Comparison of ENCODE assay signal across 26 mouse cellular contexts in the genomic region with DNA sequence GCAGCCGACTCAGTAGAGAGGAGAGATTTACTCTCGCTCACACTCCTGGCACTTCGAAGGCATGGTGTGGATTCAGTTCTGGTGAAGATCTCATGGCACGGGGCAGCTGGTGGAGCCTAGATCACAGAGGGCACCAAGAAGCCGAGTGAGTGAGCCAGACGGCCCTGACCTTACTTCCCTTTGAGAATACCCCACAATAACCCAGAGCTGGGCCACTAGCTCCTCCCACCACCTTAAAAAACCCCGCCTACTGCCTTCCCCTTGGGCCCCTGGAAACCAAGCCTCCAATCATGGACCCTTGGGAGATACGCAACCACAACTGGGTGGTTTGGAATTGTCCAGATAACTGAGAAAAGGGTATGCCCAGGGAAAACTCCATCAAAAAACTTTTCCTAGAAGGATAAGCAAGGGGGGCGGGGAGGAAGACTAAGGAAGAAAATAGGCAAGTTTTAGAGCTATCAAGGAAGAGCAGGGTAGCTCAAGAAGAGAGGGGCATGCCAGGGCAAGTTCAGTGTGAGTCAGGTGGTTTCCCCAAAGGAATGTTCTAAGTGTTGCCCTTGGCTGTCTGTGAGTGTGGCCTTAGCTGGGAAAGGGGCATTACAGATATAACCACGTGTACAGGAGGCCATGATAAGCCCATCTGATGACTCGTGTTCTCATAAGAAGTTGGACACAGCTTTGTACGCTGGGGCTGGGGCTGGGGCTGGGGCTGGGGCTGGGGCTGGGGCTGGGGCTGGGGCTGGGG. TPM values are rescaled to one million over a fixed set of nuclear protein-coding genes. Genes with fewer than 3 reads are reported as not detected.
DNase-seq lines count a peak whose midpoint lies in the region; ATAC-seq and TF ChIP-seq lines count a peak whose summit lies in the region.
"Had no signal": no experiment of that assay in that cellular context is flagged by ENCODE, and none has a peak within 500 bp of the region (broad histone marks: within the 10 kb centered on the region; RNA-seq: fewer than 3 reads in every experiment).

No protein-coding gene starts in this region.

- peaks cover 12% of the 10 kb centered on the region for H3K4me1 ChIP-seq in heart, embryonic 11.5 days (ENCODE audit: control insufficient read depth, insufficient read depth, low read length)
- H3K4me1 ChIP-seq in G1E (ENCODE audit: insufficient read depth, low read depth, low read length): peaks cover 9% of the 10 kb centered on the region

- no peaks in the 10 kb centered on the region for H3K27me3 ChIP-seq in heart, embryonic 11.5 days (ENCODE audit: control insufficient read depth, insufficient read depth, low read length)
- H3K27me3 ChIP-seq in G1E (ENCODE audit: insufficient read depth, low read length): peaks cover 30% of the 10 kb centered on the region
- H3K27me3 ChIP-seq: embryonic facial prominence, embryonic 15.5 days; forebrain, embryonic 12.5 days; stomach, embryonic 15.5 days had no signal

- no peak for TF ChIP-seq CTCF in G1E (IDR thresholded peaks at IDR 0.05; ENCODE audit: low read depth, low read length)

- no peak for ATAC-seq in heart, embryonic 11.5 days (replicated peaks; ENCODE audit: insufficient number of reproducible peaks, low FRiP score, low TSS enrichment)
- no peak for ATAC-seq in G1E (ENCODE audit: extremely low read depth, insufficient number of reproducible peaks, low FRiP score, poor library complexity, severe bottlenecking)
- peak; percentile 45 for ATAC-seq in common myeloid progenitor, adult 5-6 weeks (replicated peaks; ENCODE audit: low read depth, poor library complexity, severe bottlenecking)
- ATAC-seq: hindbrain, embryonic 16.5 days had no signal

- intact Hi-C loops in heart, postnatal 14 days (cut with DNase I): no loop called here

- no peak overlapping the region for H3K4me2 ChIP-seq in heart, embryonic 11.5 days
- H3K4me2 ChIP-seq: embryonic facial prominence, embryonic 15.5 days; forebrain, embryonic 12.5 days; stomach, embryonic 15.5 days had no signal

- DNase-seq in heart, postnatal 14 days: no peak
- DNase-seq in 3T3-L1 (ENCODE audit: low read depth, low spot score) (peak; percentile 87), G1E (ENCODE audit: low spot score) (peak; percentile 14)
- no peak for DNase-seq in layer of hippocampus, postnatal 36 days
- no peak for DNase-seq in urinary bladder, postnatal 14 days (ENCODE audit: low spot score)
- DNase-seq in right cerebral cortex, adult 18-20 months: no peak
- DNase-seq: adrenal gland, postnatal 36 days; cerebellum, adult 9-11 months; embryo, embryonic 11 days; gastrocnemius, postnatal 25 days; kidney, adult 8-10 months; kidney, postnatal 4 days; lung, adult 2 months; lung, postnatal 36 days; spleen, adult 18-20 months; thymus, adult 2 months had no signal

- H3K36me3 ChIP-seq in heart, embryonic 11.5 days (ENCODE audit: control insufficient read depth, insufficient read depth, low read length): no peaks in the 10 kb centered on the region
- no peaks in the 10 kb centered on the region for H3K36me3 ChIP-seq in G1E (replicated peaks)
- H3K36me3 ChIP-seq: embryonic facial prominence, embryonic 15.5 days; forebrain, embryonic 12.5 days; stomach, embryonic 15.5 days had no signal

- H3K9me3 ChIP-seq in heart, embryonic 11.5 days (replicated peaks; ENCODE audit: control insufficient read depth, low read length): no peaks in the 10 kb centered on the region
- no peaks in the 10 kb centered on the region for H3K9me3 ChIP-seq in G1E (replicated peaks)
- H3K9me3 ChIP-seq: embryonic facial prominence, embryonic 15.5 days; forebrain, embryonic 12.5 days; stomach, embryonic 15.5 days had no signal

- H3K9ac ChIP-seq in heart, embryonic 11.5 days (ENCODE audit: low read depth, low read length): no peak overlapping the region
- H3K9ac ChIP-seq: embryonic facial prominence, embryonic 15.5 days; forebrain, embryonic 12.5 days; stomach, embryonic 15.5 days had no signal

- WGBS in heart, embryonic 11.5 days (ENCODE audit: insufficient replicate concordance): 62% methylated on average over 12 of the region's 12 CpGs

- H3K4me3 ChIP-seq in heart, embryonic 11.5 days (ENCODE audit: low read depth, low read length): no peak overlapping the region
- H3K4me3 ChIP-seq in G1E (ENCODE audit: low read depth, low read length): no peak overlapping the region
- H3K4me3 ChIP-seq: embryonic facial prominence, embryonic 15.5 days; forebrain, embryonic 12.5 days; stomach, embryonic 15.5 days had no signal

- H3K27ac ChIP-seq in heart, embryonic 11.5 days (ENCODE audit: low read depth, low read length): 0 out of 2 replicates have a peak overlapping the region, but pooled peaks have one; percentile 2
- H3K27ac ChIP-seq: embryonic facial prominence, embryonic 15.5 days; forebrain, embryonic 12.5 days; stomach, embryonic 15.5 days had no signal

RNA-seq across cellular contexts. Expression of a gene that starts 36.2 kb away (rescaled TPM):
- 121 and 136 TPM in 2 replicates for polyA plus RNA-seq in heart, embryonic 11.5 days (2014; fragmentation: Nextera tagmentation; extraction: Ambion mirVana)
- total RNA-seq in heart, postnatal 14 days (2021): 10 to 100 TPM; 48.8 to 55.5 TPM
- total RNA-seq in G1E (2014; fragmentation: Nextera tagmentation) (10.1 and 11.4 TPM in 2 replicates), G1E (2017) (20.7 and 23.2 TPM in 2 replicates)
- 13.4 and 16.6 TPM in 2 replicates for polyA plus RNA-seq in G1E (2012)
- 30.2 and 34.8 TPM in 2 replicates for total RNA-seq in common myeloid progenitor, adult 5-6 weeks (2017)
- total RNA-seq in layer of hippocampus, postnatal 36 days (2021): 10 to 100 TPM; 58.1 to 58.3 TPM

RNA-seq across cellular contexts. Expression of a gene that starts 36.3 kb away (rescaled TPM):
- polyA plus RNA-seq in heart, embryonic 11.5 days (2014; fragmentation: Nextera tagmentation; extraction: Ambion mirVana): 0.20 TPM in 1 of 2 replicates, not detected in the other
- total RNA-seq in heart, postnatal 14 days (2021): not detected
- total RNA-seq in G1E (2014; fragmentation: Nextera tagmentation): not detected in 2 replicates
- total RNA-seq in G1E (2017): not detected in 2 replicates
- 4.0 and 4.2 TPM in 2 replicates for polyA plus RNA-seq in G1E (2012)
- total RNA-seq in common myeloid progenitor, adult 5-6 weeks (2017): not detected in 2 replicates
- total RNA-seq in layer of hippocampus, postnatal 36 days (2021): not detected
- total RNA-seq: adrenal gland, postnatal 36 days; gastrocnemius, postnatal 25 days; heart, postnatal 25 days; left cerebral cortex, postnatal 25 days; liver, adult 2 months had no signal
- polyA plus RNA-seq: liver, adult 2 months; lung, adult 2 months; neural tube, embryonic 11.5 days; stomach, embryonic 15.5 days; thymus, adult 2 months had no signal

RNA-seq across cellular contexts. Expression of a gene that starts 36.3 kb away (rescaled TPM):
- polyA plus RNA-seq in heart, embryonic 11.5 days (2014; fragmentation: Nextera tagmentation; extraction: Ambion mirVana): 5.7 and 6.7 TPM in 2 replicates
- 1 to 10 TPM; 5.4 to 6.2 TPM for total RNA-seq in heart, postnatal 14 days (2021)
- total RNA-seq in G1E (2014; fragmentation: Nextera tagmentation) (3.6 and 5.7 TPM in 2 replicates), G1E (2017) (2.6 and 3.1 TPM in 2 replicates)
- polyA plus RNA-seq in G1E (2012): 0.07 and 0.09 TPM in 2 replicates
- total RNA-seq in common myeloid progenitor, adult 5-6 weeks (2017): 6.2 and 8.0 TPM in 2 replicates
- total RNA-seq in layer of hippocampus, postnatal 36 days (2021): 10 to 100 TPM; 38.5 to 40.9 TPM

Comparison
In these comparisons a context has a peak if more than half of its experiments do, and no peak if none do; other contexts are left out.
1. DNase-seq: peak in 3T3-L1 (single experiment) and G1E (single experiment); none in heart, postnatal 14 days (0 of 2), layer of hippocampus, postnatal 36 days (0 of 2), urinary bladder, postnatal 14 days (single experiment) and right cerebral cortex, adult 18-20 months (single experiment).